Mouse (Mus musculus) gonadal fat pad, adult 2 months (tissue): Measurements from ENCODE around the gene Cep97. TPM values are rescaled to one million over a fixed set of nuclear protein-coding genes. Genes with fewer than 3 reads are reported as not detected.
"Not testable (repeated sequence)": the region's sequence is repeated elsewhere in the genome, so short reads cannot be mapped to it uniquely, and the experiment has no call there.

Source experiments
- DNase-seq: peaks from one replicate; pipeline ENCODE4 v3.0.0-alpha.2; 2012; ENCODE audit warnings: low read depth
- polyA plus RNA-seq: library from polyadenylated mRNA; depleted of rRNA; stranded (reverse); fragments of >200 nt; gene quantifications from 2 replicates; pipeline ENCODE4 v1.2.3, GENCODE M21; 2012; rRNA removed

Gene Cep97
- 1.7 and 1.8 TPM in 2 replicates for polyA plus RNA-seq

GRCm38 (mm10) chr16:55934453-55935037 is at the start of gene Cep97:
Cep97 (minus strand) TSS chr16:55934855.
- no peak for DNase-seq

GRCm38 (mm10) chr16:55974903-55975285 is 40.2 kb upstream of the Cep97 start:
- peak; percentile 88 for DNase-seq

DNA sequence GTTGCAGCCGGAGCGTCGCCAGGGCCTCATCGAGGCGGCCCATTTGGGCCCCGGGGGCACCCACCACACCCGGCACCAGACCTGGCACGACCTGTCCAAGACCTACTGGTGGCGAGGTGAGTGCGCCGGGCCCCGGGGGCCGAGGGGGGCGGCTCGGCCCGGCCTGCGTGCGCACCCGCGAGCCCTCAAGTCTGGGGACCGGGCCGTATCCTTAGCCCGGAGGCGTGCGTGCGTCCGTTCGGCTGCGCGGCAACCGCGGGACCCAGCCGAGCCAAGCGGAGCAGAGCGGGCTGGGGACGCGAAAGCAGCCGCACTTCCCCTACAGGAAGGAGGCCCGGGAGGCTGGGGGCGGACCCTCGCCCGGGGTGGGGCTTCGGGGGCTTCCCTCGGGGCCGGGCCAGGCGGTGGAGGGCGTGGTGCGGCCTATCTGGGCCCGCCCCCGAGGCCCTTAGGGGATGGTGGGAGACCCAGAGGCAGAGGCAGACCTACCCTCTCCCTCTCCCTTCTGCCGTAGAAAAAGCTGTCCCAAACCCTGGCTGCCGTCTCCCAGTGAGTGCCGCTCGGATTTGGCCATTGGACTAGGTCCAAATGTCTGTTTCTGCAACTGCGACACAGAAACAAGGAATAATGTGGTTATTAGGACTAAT is 39.7 kb upstream of the Cep97 start:
- no peak for DNase-seq

DNA sequence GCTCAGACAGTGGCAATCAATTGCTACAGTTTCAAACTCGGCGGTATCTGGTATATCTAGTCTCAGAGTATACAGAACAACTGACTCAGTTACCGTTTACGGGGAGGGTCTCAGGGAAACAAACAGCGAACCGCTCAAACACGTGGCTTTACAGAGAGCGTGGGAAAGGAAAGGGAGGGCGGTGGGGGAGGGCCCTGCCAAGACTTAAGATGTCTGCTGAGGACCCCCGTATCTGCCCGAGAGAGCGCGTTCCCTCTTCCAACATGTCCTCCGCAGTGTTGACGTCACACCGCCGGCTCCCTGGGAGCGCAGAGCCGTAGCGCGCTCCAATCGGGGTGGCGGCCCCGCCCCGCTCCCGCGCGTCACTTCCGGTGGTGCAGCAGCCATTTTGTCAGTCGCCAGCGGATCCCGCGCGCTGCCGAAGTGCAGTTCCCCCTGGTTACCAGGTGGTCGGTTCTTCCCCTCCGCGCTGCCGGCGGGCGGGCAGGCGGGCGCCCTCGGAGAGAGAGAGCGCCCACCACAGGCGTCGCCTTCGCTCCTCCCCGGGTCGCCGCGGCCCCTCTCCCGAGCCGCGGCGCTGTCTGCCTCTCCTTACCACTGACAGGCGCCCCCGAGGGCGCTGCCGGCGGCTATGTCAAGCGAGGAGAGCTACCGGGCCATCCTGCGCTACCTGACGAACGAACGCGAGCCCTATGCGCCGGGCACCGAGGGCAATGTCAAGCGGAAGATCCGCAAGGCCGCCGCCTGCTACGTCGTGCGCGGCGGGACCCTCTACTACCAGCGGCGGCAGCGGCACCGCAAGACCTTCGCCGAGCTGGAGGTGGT is 39.0 kb upstream of the Cep97 start, which contains the start of gene Zbtb11:
Gene Zbtb11 (plus strand): TSS at position 453 of the 825 bp plus-strand sequence.
- peak; percentile 73 for DNase-seq

DNA sequence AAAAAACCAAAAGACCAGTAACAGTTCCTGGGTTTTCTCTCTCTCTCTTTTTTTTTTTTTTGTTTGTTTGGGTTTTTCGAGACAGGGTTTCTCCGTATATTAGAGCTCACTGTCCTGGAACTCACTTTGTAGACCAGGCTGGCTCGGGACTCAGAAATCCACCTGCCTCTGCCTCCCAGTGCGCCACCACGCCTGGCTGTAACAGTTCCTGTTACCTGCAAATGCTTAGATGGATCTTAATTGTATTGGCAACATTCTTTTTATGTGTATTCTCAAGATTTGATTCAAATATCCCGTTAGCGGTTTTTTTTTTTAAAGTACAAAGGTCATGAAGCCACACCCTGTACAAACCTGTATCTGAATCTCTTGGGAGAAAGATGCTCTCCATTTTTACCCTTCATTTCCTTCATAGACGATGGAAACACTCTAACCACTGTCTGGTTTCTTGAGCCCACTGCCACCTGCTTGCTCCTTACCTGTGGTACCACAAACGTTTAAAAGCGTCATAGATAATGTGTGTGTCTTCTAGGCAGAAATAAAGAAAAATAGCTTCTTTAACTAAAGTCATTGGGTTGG is 38.1 kb upstream of the Cep97 start:
- DNase-seq: no peak

GRCm38 (mm10) chr16:55971735-55972615 is 37.3 kb upstream of the Cep97 start:
- no peak for DNase-seq

- DNase-seq: no peak
Observed at GRCm38 (mm10) chr16:55970416-55970815, 35.8 kb upstream of the Cep97 start.

- no peak for DNase-seq
Observed at GRCm38 (mm10) chr16:55969147-55969546, 34.5 kb upstream of the Cep97 start.

GRCm38 (mm10) chr16:55967221-55967620 is 32.6 kb upstream of the Cep97 start:
- DNase-seq: no peak

- DNase-seq: no peak
Observed at GRCm38 (mm10) chr16:55966212-55966871, 31.7 kb upstream of the Cep97 start, which contains the start of gene Rpl24. Rpl24 (plus strand) TSS chr16:55966275.

- DNase-seq: no peak
Observed at GRCm38 (mm10) chr16:55964126-55964949, 29.7 kb upstream of the Cep97 start.

GRCm38 (mm10) chr16:55963068-55963467 is 28.4 kb upstream of the Cep97 start:
- DNase-seq: not testable (repeated sequence)

DNA sequence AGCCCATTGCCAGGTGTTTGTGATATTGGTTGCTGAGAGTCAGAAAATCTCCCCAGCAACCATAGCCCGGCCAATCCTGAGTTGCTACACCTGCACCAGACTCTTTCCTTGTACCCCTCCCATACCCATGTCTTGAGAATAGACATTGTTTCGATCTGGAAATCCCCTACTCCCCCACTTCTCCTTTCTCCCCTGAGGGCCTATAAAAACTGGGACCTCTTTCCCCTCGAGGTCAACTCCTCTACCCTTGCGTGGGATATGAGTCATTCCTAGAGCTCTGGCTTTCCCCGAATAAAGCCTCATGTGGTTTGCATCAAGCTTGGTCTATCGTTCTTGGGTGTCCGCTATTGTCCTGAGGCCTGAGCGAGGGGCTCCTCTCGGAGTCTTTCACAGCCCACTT is 19.5 kb upstream of the Cep97 start:
- DNase-seq: not testable (repeated sequence)

DNA sequence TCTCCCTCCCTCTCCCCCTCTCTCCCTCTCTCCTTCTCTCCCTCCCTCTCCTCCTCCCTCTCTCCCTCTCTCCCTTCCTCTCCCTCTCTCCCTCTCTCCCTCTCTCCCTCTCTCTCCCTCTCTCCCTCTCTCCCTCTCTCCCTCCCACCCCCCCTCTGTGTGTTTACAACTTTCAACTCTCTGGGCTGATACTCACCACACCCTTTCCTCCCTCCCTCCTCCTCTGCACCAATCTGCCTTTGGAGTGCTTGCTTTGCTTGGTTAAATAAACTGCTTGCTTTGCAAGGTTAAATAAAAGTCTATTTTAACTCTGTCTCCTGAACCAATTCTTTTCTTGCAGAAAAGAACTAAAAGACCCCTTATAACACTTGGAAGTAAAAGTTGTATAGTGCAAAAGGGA is 18.1 kb upstream of the Cep97 start:
- no peak for DNase-seq

GRCm38 (mm10) chr16:55951679-55952327 is 17.1 kb upstream of the Cep97 start:
- DNase-seq: no peak

DNA sequence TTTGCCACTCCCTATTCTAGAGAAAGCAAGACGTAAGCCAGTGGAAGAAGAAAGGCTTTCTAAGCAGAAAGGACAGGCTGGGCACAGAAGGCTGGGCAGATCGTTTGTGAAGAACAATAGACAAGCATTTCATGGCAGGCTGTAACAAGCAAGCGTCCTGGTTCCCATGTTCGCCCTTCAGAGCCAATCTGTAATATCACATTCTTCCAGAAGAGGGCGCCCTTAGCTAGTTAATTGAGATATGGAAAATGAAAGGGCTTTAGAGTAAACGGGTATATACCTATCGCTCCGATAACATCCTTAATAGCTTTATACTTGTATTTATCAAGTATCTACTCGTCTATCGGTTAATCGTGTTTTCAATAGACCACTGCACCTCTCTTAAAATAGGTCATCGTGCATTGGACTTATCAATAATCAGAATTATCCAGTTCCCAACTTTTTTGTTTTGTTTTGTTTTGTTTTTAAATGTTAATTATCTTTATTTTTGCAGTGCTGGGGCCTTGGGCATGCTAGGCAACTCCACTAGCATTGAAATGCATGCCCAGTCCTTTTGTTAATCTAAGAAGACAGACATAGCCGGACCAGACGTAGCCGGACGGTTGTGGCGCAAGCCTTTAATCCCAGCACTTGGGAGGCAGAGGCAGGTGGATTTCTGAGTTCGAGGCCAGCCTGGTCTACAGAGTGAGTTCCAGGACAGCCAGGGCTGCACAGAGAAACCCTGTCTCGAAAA is 16.5 kb upstream of the Cep97 start:
- DNase-seq: no peak

DNA sequence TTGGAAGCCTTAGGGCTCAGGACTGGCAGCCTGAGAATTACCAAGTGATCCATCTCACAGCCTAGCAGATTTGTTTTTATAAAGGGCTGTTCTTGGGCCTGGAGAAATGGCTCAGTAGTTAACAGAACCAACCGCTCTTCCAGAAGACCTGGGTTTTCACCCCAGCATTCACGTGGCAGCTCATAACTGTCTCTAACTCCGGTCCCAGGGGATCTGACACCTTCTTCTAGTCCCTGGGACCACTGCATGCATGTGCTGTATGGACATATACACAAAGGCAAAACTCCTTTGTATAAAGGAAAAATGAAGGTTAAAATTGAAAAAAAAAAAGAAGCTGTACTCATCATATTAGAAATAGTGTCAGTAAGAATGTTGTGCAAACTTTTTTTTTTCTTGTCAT is 15.8 kb upstream of the Cep97 start:
- no peak for DNase-seq

DNA sequence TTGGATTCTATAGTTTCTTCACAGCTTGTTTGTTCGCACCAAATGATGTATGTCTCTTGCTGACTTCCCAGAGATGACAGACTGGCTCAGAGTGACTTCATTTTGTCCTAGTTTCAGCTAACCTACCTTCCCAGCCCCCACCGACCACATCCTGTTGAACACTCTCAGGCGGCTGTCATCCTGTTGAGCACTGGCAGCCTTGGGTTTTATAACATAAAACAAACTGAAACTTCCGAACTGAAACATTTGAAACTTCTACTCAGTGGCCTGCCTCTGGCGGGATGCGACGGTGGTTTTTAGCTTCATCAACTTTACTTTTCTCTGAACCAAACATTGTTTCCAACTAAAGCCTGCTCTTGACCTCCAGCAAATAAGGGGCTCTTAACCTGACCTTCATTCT is 14.3 kb upstream of the Cep97 start:
- no peak for DNase-seq
